Mouse (Mus musculus) adrenal gland, adult 18-20 months (tissue): ENCODE results near the gene Ralgps1. TPM values are rescaled to one million over a fixed set of nuclear protein-coding genes. Genes with fewer than 3 reads are reported as not detected.

Source experiments
- DNase-seq, 2 experiments: peaks; one replicate each; pipeline ENCODE4 v3.0.0; 2021 to 2022; ENCODE audit warnings: low spot score in 2 of 2
- total RNA-seq, 2 experiments: library from RNA; stranded (reverse); gene quantifications; 1 replicate in 1 of 2; 2 replicates in 1 of 2; pipeline ENCODE4 v1.2.3; 2021

Ralgps1 gene
- total RNA-seq, 2 experiments from 2014 or later = 5.1 to 5.7 TPM

GRCm38 (mm10) chr2:33282877-33283276 lies 88.4 kb downstream of the Ralgps1 start:
- no peak for DNase-seq

- DNase-seq = no peak
Measured at GRCm38 (mm10) chr2:33281807-33282206, 89.5 kb downstream of the Ralgps1 start.

- no peak for DNase-seq
Measured at GRCm38 (mm10) chr2:33280525-33280924, 90.8 kb downstream of the Ralgps1 start.

- no peak for DNase-seq
Measured at GRCm38 (mm10) chr2:33279758-33280157, 91.5 kb downstream of the Ralgps1 start.

GRCm38 (mm10) chr2:33274719-33275490 lies 96.4 kb downstream of the Ralgps1 start:
- DNase-seq = no peak

GRCm38 (mm10) chr2:33272665-33273439 lies 98.4 kb downstream of the Ralgps1 start:
- DNase-seq = no peak

- DNase-seq = no peak
Measured at GRCm38 (mm10) chr2:33271511-33271910, 99.8 kb downstream of the Ralgps1 start.

- no peak for DNase-seq
Measured at GRCm38 (mm10) chr2:33270569-33270968, 100.7 kb downstream of the Ralgps1 start.

- no peak for DNase-seq
Measured at GRCm38 (mm10) chr2:33269132-33269493, 102.2 kb downstream of the Ralgps1 start.

GRCm38 (mm10) chr2:33268384-33269131 lies 102.7 kb downstream of the Ralgps1 start:
- DNase-seq = peak in 1 of 2 experiments; percentile 35

- DNase-seq = no peak
Measured at GRCm38 (mm10) chr2:33267075-33267474, 104.2 kb downstream of the Ralgps1 start.

GRCm38 (mm10) chr2:33265793-33266192 lies 105.5 kb downstream of the Ralgps1 start:
- DNase-seq = no peak

- DNase-seq = no peak
Measured at GRCm38 (mm10) chr2:33261475-33261874, 109.8 kb downstream of the Ralgps1 start.

GRCm38 (mm10) chr2:33260772-33261171 lies 110.5 kb downstream of the Ralgps1 start:
- no peak for DNase-seq

- DNase-seq = no peak
Measured at GRCm38 (mm10) chr2:33256769-33257537, 114.3 kb downstream of the Ralgps1 start.

- DNase-seq = no peak
Measured at GRCm38 (mm10) chr2:33254318-33254985, 116.8 kb downstream of the Ralgps1 start.

GRCm38 (mm10) chr2:33253572-33254190 lies 117.6 kb downstream of the Ralgps1 start:
- no peak for DNase-seq

GRCm38 (mm10) chr2:33252751-33253150 lies 118.5 kb downstream of the Ralgps1 start:
- no peak for DNase-seq

GRCm38 (mm10) chr2:33249922-33250633 lies 121.2 kb downstream of the Ralgps1 start:
- DNase-seq = no peak
